Mouse (Mus musculus) embryonic fibroblast, embryonic 13.5 days (primary cell): ENCODE measurements around the gene Osbp2.

Source experiments
- CTCF ChIP-seq: IDR thresholded peaks from 2 replicates; pipeline ENCODE4 v1.5.1; 2011; ENCODE audit warnings: mild to moderate bottlenecking, control low read depth, low read length, moderate library complexity, borderline replicate concordance; ENCODE audit not compliant: insufficient read depth
- POLR2A ChIP-seq: IDR thresholded peaks from 2 replicates; pipeline ENCODE4 v1.6.1; 2011; ENCODE audit warnings: low read depth, mild to moderate bottlenecking, control low read depth, low read length, moderate library complexity

GRCm38 (mm10) chr11:3895458-3895857 is 31.8 kb upstream of the Osbp2 start:
- TF ChIP-seq POLR2A (no peak), CTCF (no peak)
